Mouse (Mus musculus): ENCODE measurements around the gene Asic1. TPM values are rescaled to one million over a fixed set of nuclear protein-coding genes. Genes with fewer than 3 reads are reported as not detected.

Asic1 gene
- total and polyA plus RNA-seq, 3 experiments: 0.08 to 1.0 TPM; not detected in 1

DNA sequence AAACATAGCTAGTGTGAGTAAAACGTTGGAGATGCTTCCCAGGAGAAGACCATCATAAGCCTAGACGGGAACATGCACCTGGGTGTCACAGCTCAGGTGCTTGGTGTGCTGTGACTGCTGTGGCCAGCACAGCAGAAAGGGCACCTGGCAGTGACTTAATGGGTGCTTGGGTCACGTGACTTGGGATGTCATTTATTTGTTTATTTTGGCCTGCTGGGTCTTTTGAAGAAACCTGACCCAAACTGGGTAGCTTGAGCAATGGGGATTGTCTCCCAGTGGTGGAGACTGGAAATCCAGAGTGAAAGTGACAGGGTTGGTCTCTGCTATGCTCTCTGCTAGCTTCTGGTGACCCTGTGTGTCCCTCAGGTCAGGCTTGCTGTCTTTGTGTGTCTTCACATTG is 41.3 kb downstream of the Asic1 start:
- Histone ChIP-seq H3K79me2 (ENCODE audit: control insufficient read depth, insufficient read depth, low read length, poor library complexity) (no peaks in the 10 kb centered on the region), H3K27ac (ENCODE audit: control insufficient read depth, low read depth, low read length) (no peak overlapping the region), H3K9ac (ENCODE audit: control insufficient read depth, low read depth, low read length, poor library complexity, severe bottlenecking) (no peak overlapping the region), H3K9me3 (replicated peaks; ENCODE audit: insufficient read depth, low read length) (no peaks in the 10 kb centered on the region), H3K36me3 (ENCODE audit: control insufficient read depth in 1 of 2, insufficient read depth in 2 of 2, low read length in 2 of 2) (peaks cover 3 to 10% of the 10 kb centered on the region in 2 experiments), H3K4me1 (ENCODE audit: control insufficient read depth in 1 of 2, insufficient read depth in 2 of 2, low read length in 2 of 2) (peaks cover 2 to 12% of the 10 kb centered on the region in 2 experiments), H3K4me3 (ENCODE audit: control insufficient read depth in 1 of 2, insufficient read depth in 1 of 2, low read depth in 2 of 2, low read length in 2 of 2) (no peak overlapping the region), H3K27me3 (ENCODE audit: control insufficient read depth in 1 of 2, insufficient read depth in 2 of 2, low read length in 2 of 2) (no peaks in the 10 kb centered on the region)
- TF ChIP-seq BHLHE40 (IDR thresholded peaks at IDR 0.05; ENCODE audit: borderline replicate concordance, low read depth, low read length) (no peak), USF1 (IDR thresholded peaks at IDR 0.05; ENCODE audit: low read depth, low read length) (peak; percentile 46; the same call in 1 of the 2 replicates), HCFC1 (IDR thresholded peaks at IDR 0.05; ENCODE audit: low read depth, low read length) (no peak), MYC (IDR thresholded peaks at IDR 0.05; ENCODE audit: low read depth, low read length) (no peak), E2F4 (IDR thresholded peaks at IDR 0.05; ENCODE audit: borderline replicate concordance, low read depth, low read length) (no peak), ZKSCAN1 (IDR thresholded peaks at IDR 0.05; ENCODE audit: low read depth, low read length) (no peak), ZNF384 (IDR thresholded peaks at IDR 0.05; ENCODE audit: low read depth, low read length) (no peak)
- no peak for DNase-seq (ENCODE audit: low read depth, low spot score)

DNA sequence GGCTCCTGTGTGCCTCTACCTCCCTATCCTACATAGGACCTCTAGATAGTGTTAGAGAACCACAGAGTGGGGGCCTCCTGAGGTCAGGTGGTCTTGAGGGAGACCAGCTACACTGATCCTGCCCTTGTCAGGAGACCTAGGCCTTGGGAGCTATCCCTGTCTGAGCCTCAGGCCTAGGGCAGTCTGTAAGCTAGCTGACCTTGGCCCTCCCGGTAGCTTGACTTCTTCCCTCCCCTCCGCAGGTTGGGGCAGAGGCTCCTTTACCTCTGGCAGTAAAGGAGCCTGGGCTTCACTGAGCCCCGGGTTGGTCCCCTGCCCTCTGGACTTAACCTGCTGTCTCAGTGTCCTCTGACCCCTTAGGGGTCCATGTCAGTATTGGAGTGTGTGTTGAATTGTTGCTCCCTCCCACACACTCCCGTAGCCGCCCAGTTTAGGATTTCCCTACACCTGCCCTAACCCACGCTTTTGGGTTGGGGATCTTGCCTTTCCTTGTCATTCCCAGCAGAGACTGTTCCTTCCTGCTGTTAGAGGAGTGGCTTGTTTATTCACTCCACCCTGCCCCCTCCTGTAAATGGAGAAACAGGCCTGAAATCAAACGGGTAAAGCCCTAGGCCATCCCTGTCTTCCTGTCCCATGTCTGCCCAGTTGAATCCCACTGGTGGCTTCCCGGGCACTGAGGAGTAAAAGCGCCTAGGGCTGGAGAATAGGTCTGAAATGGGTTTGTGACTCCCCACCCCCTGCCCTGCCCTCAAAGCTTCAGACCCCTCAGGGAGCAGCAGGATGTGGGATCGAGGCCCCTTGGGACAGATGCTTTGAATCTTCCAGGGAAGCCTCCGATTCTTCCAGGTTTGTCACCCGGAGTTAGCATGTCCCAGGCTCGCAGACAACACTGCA is 42.7 kb downstream of the Asic1 start:
- peaks cover 3 to 10% of the 10 kb centered on the region in 2 experiments for H3K36me3 ChIP-seq (ENCODE audit: control insufficient read depth in 1 of 2, insufficient read depth in 2 of 2, low read length in 2 of 2)
- no peak overlapping the region for H3K9ac ChIP-seq (ENCODE audit: control insufficient read depth, low read depth, low read length, poor library complexity, severe bottlenecking)
- TF ChIP-seq EP300 (IDR thresholded peaks at IDR 0.05; ENCODE audit: low read depth in 1 of 2, low read length in 2 of 2): no peak

DNA sequence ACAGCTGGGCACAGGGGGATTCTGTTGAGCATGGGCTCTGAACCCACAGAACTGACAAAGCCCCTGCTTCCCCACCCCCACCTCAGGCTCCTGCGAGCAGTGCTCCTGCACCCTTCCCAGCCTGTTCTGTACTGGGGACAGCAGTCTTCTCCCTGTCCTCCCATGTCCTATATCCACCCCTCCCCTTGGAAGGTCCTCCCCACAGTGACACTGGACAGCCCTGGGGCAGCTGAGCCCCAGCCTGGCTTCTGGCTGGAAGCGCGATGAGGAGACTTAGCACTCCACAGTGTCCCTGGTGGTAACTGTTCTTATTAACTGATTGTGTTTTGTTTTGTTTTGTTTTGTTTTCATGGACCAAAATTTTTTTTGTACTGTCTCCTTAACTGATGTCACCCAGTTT is 43.4 kb downstream of the Asic1 start:
- Histone ChIP-seq H3K79me2 (ENCODE audit: control insufficient read depth, insufficient read depth, low read length, poor library complexity) (no peaks in the 10 kb centered on the region), H3K27ac (ENCODE audit: control insufficient read depth, low read depth, low read length) (no peak overlapping the region), H3K4me3 (ENCODE audit: control insufficient read depth in 1 of 2, insufficient read depth in 1 of 2, low read depth in 2 of 2, low read length in 2 of 2) (no peak overlapping the region), H3K36me3 (ENCODE audit: control insufficient read depth in 1 of 2, insufficient read depth in 2 of 2, low read length in 2 of 2) (peaks cover 3 to 10% of the 10 kb centered on the region in 2 experiments), H3K9ac (ENCODE audit: control insufficient read depth, low read depth, low read length, poor library complexity, severe bottlenecking) (no peak overlapping the region), H3K9me3 (replicated peaks; ENCODE audit: insufficient read depth, low read length) (no peaks in the 10 kb centered on the region), H3K4me1 (ENCODE audit: control insufficient read depth in 1 of 2, insufficient read depth in 2 of 2, low read length in 2 of 2) (peaks cover 2 to 12% of the 10 kb centered on the region in 2 experiments), H3K27me3 (ENCODE audit: control insufficient read depth in 1 of 2, insufficient read depth in 2 of 2, low read length in 2 of 2) (no peaks in the 10 kb centered on the region)
- no peak for DNase-seq (ENCODE audit: low read depth, low spot score)
- no peak for TF ChIP-seq ZC3H11A (IDR thresholded peaks at IDR 0.05; ENCODE audit: low read depth, low read length)

More for the DNA sequence above, 42.7 kb downstream of the Asic1 start:
- H3K27ac ChIP-seq (ENCODE audit: control insufficient read depth, low read depth, low read length): no peak overlapping the region
- no peaks in the 10 kb centered on the region for H3K27me3 ChIP-seq (ENCODE audit: control insufficient read depth in 1 of 2, insufficient read depth in 2 of 2, low read length in 2 of 2)
- no peak overlapping the region for H3K4me3 ChIP-seq (ENCODE audit: control insufficient read depth in 1 of 2, insufficient read depth in 1 of 2, low read depth in 2 of 2, low read length in 2 of 2)
- H3K79me2 ChIP-seq (ENCODE audit: control insufficient read depth, insufficient read depth, low read length, poor library complexity): no peaks in the 10 kb centered on the region
- H3K9me3 ChIP-seq (replicated peaks; ENCODE audit: insufficient read depth, low read length): no peaks in the 10 kb centered on the region
- H3K4me1 ChIP-seq (ENCODE audit: control insufficient read depth in 1 of 2, insufficient read depth in 2 of 2, low read length in 2 of 2): peaks cover 2 to 12% of the 10 kb centered on the region in 2 experiments
- no peak for DNase-seq (ENCODE audit: low read depth, low spot score)

Measured in MEL (cell line).